Mouse (Mus musculus): ENCODE measurements at regions not wholly inside any gene's neighbourhood (a gene's known extent, or its start where the extent isn't known, plus 50 kb on each side); places are given as distances from the start of the nearest gene placed in this dataset.

DNA sequence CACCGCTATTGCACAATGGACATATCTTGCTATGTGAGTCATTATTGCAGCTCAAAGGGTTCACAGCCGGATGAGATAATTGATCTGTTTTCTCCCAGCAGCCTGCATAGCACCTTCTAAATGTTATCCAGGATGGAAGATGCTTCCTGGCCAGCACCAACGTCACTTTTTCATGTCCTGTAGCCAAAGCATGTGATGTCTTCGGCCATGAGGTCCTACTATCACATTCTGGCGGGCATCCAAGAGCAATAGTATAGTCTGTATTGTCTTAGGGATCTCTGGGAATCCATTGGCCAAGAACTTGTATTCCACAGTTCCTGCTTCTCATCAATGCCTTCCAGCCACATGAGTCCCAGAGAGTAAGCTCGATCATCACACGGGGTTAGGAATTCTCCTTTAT is 70.6 kb downstream of the Npy start:
- DNase-seq: no peak

- DNase-seq: no peak
Observed at GRCm38 (mm10) chr6:49899146-49899545, 76.6 kb downstream of the Npy start.

DNA sequence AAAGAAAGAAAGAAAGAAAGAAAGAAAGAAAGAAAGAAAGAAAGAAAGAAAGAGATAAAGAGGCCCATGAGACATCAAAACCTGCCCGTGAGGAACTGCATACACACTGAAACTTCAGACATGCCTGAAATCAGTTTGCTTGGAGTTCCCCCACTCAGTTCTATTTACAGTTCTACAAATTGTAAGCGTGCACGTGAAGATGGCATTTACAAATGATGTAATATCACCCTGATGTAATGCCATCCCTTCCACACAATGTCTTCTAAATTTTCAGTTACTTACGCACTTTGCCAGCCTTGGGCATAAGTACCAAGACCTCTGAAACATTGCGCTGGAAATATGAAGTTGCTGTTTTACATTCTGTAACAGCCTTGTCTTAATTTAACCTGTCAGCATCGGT is 79.0 kb downstream of the Npy start:
- no peak for DNase-seq

DNA sequence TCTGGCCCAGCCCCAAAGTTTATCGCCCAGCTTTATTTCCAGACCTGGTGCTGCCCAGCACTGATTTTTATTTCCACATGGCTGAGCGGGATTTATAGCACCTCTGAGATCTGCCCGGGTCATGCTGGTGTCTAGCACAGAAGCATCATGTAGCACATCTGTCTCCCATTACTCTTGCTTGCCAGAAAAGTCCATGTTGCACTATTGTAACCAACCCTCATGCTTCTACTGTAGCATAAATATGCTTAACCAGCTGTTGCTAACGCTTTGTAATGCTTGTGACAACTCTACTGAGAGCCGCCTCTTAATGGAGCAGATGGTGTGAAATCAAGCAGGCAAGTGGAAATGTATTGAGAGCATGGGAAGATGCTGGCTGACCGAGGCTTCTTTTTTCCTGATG is 81.5 kb downstream of the Npy start:
- DNase-seq: no peak

- DNase-seq: no peak
Observed at GRCm38 (mm10) chr6:49906456-49906855, 83.9 kb downstream of the Npy start.

GRCm38 (mm10) chr6:49919089-49919812 is 96.7 kb downstream of the Npy start:
- peak in 1 of 2 experiments; percentile 9 for DNase-seq

DNA sequence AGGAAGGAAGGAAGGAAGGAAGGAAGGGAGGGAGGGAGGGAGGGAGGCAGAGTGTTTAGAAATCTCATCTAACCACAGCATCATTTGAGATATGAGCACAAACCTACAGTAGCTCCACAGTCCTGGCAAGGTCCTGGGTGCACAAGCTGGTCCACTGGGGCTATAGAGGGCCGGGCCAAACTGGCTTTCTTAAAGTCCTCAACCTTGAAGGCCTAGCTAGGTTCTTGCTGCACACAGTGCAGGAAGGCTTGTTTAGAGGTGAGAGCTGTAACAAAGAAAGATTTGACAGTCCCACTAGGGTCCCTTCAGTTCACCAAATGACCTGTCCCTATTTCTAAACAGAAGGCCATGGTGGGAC is 97.3 kb downstream of the Npy start:
- no peak for DNase-seq

- no peak for DNase-seq
Observed at GRCm38 (mm10) chr6:49924296-49924695, 101.8 kb downstream of the Npy start.

DNA sequence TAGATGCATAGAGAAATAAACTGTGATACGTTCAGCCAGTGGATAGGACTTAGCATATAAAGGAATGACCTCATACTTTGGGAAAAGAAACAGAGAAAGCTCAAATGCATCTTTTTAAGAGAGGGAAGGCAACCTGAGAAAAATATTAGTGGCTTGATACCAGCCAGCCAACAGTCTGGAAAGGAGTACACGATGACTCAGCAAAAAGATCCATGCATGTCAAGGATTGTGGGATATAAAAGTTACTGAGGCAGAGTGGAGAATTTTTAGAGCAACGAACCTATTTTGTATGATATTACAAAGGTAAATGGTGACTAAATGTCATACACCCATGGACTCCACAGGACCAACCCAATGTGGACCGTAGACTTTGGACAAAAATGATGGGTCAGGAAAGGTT is 105.6 kb downstream of the Npy start:
- no peak for DNase-seq

GRCm38 (mm10) chr6:49930104-49930503 is 107.6 kb downstream of the Npy start:
- DNase-seq: no peak

GRCm38 (mm10) chr6:49943087-49943486 is 120.6 kb downstream of the Npy start:
- no peak for DNase-seq

DNA sequence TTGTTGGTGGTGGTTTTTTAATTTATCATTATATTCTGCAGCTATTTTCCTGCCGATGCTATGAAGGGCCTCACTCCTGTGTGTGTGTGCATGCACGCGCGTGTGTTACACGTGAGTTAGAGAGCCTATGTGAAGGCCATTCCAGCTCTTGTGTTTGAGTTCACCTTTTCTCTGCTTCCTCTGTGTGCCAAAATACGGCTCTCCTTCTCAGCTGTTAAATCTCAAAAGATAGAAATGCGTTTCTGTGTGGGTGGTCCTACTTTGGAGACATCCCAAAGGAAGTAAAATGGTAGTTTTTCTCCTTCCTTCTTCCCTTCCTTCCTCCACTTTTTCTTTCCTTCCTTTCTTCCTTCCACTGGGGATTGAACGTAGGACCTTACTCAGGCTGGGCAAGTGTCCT is 136.4 kb downstream of the Npy start:
- no peak for DNase-seq

- no peak for DNase-seq
Observed at GRCm38 (mm10) chr6:49961166-49961565, 138.7 kb downstream of the Npy start.

GRCm38 (mm10) chr6:49965944-49966545 is 143.5 kb downstream of the Npy start:
- no peak for DNase-seq

GRCm38 (mm10) chr6:49966555-49966954 is 143.5 kb upstream of the Mpp6 start:
- DNase-seq: no peak

- no peak for DNase-seq
Observed at GRCm38 (mm10) chr6:49973258-49973865, 136.7 kb upstream of the Mpp6 start.

GRCm38 (mm10) chr6:49977783-49978182 is 132.3 kb upstream of the Mpp6 start:
- DNase-seq: no peak

DNA sequence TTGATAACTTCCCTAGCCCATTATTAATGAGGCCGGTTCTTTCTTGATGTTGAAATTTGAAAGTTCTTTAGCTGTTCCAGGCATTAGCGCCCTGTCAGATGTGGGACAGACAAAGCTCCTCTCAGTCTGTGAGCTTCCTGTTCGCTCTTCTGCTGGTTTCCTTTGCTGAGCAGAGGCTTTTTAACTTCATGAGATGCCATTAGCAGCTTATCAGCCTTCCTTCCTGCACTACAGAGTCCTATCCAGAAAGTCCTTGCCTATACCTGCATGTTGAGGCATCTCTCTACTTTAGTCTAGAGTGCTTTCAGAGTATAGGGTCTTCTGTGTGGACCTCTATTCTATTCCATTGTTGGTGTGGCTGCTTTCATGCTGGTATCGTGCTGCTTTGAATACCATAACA is 126.3 kb upstream of the Mpp6 start:
- DNase-seq: no peak

DNA sequence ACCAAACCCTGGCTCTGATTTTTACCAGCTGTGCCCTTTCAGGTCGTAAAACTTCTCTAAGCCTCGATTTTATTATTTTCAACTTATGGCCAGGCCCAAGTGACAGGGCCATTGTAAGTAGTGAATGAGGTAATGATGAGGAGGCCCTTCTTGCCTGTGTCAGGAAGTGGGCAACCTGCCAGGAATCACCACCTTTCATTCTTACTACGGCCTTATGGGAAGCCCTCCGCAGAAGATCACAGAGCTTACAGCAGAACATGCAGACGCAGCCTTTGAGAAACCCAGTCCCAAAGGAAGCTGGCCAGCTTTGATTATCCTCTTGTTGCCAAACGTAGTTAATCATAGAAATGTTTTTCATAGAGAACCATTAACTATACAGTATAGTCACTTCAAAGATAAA is 124.9 kb upstream of the Mpp6 start:
- DNase-seq: peak; percentile 5 to 20

DNA sequence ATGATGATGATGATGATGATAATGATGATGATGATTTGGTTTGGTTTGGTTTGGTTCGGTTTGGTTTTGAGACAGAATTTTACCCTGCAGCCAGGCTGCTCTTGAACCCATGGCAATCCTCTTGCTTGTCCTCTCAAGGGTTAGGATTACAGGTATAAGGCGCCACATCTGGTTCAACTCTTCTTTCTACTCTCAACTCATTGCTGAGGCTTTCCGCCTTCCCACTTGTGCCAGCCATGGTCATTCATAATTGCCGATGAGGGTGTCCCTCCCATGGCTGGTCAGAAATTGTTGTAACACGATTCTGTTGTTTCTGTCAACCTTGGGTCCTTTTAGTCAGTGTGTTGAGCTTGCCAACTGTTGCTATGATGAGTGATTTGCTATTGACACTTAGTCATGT is 122.9 kb upstream of the Mpp6 start:
- no peak for DNase-seq

DNA sequence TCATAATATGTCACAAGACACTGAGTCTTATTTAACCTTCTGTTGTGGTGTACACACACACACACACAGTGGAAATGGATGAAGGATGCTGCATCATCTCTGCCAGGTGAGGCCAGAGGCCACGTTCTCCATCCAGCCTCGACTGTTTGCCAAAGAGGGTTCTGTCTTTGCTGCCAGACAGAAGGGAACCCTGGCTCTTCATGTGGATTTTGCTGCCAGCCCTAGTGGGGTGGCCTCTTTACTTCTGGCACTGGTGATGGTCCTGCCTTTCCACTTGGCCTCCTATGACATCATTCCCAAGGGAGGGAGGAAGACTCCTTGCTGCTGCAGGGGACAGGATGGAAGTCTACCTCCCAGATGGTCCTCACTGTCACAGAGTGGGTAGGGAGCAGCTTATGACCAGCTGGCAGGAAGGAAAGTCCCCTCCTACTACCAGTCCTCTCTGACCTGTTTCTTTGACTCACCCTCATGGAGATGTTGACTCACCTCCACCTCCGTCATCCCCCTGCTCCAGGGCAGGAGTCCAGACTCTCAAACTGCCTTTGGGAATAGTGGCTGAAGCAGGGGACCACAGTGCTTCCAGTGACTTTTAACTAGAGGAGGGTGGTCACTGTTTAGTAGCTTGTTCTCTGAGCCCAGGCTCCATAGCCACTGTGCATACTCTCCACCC is 122.4 kb upstream of the Mpp6 start:
- DNase-seq: no peak

DNA sequence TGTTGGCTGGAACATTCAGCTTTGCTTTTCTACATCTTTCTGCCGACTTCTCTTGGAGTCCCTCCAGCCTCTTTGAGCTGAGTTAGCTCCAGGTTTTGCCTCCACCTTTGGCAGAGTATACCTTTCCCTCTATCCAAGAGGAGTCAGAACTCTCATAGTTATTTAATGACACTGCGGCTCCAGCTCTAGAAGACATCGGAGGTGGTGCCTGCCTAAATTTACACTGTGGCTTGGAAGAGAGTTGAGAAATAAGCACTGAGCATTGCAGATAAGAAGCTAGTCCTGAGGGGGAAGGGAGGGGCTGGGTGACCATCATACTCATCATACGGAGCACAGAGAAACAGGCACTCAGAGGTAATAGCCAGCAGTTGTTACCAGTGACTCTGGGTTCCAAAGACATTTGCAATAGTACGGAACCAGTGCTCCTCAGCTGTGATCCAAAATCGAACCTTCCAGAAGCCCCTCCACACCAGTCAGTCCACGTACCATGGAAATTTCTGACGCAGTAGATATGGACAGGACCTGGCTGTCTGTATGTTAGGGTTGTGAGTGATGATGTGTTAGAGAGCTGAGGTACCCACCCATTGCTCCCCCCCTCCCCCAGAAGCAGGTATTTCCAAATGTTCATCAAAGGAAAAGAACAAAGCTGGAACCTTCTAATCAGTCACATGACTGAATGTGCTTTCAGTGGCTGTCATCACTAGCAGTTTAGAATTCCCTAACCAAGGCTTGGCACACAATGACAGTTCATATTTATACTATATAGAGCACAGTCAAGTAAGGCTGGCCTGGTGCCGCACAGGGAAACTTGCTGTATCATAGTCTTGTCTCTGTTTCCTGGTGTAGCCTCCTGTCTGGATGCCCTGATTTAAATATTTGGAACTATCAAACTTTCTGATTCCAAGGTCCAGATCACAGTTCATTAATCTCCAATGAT is 120.2 kb upstream of the Mpp6 start:
- DNase-seq: no peak

DNA sequence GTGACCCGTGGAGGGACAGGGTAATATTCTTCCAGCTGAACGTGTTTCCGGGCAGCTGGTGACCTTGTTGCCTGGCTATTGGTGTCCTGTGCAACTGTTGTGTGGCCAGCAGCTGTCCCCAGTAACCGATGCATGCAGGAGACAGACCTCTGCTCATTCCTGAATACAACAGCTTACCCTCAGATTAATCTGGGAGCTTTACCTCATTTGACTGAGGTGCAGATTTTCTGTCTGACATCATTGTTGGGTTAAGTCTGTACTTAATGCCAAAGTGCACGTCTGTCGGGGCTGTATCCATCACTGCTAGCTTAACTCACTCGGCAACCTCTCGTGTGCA is 119.6 kb upstream of the Mpp6 start:
- peak in 1 of 2 experiments; percentile 5 for DNase-seq

Measured in lung, adult 18-20 months (tissue).